10 mouse cellular contexts compared by ENCODE assay signal in the genomic region with DNA sequence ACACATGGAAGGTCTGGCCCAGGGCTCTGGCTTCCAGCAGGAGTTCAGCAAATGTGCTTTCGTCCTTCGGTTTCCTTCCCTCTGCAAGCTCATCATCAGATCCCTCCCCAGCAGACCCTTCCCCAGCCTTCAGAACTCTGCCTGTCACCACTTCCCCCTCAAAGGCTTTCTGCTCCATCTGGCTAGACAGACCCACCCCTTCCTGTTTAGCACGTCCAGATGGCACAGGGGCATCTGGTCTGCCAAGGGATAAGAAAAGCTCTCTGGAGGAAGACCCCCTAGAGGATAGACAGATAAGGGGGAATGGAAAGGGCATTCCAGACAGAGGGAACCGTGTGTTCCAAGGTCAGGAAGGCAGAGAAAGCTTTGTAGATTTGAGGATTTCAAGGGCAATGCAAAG. TPM values are rescaled to one million over a fixed set of nuclear protein-coding genes. Genes with fewer than 3 reads are reported as not detected.
DNase-seq lines count a peak whose midpoint lies in the region; ATAC-seq and TF ChIP-seq lines count a peak whose summit lies in the region.
"Had no signal": no experiment of that assay in that cellular context is flagged by ENCODE, and none has a peak within 500 bp of the region (broad histone marks: within the 10 kb centered on the region; RNA-seq: fewer than 3 reads in every experiment).

No protein-coding gene starts in this region.

- no peak overlapping the region for H3K4me2 ChIP-seq in hindbrain, embryonic 14.5 days (replicated peaks)
- no peak overlapping the region for H3K4me2 ChIP-seq in hindbrain, postnatal 0 days (ENCODE audit: low read depth, low read length)

- TF ChIP-seq CTCF in bone marrow, adult 2 months (IDR thresholded peaks at IDR 0.05; ENCODE audit: control insufficient read depth, insufficient read depth, low read length): no peak
- TF ChIP-seq CTCF in hindbrain, postnatal 0 days (IDR thresholded peaks at IDR 0.05; ENCODE audit: low read depth): 0 out of 2 replicates have a peak, but pooled peaks have one; percentile 8

- ATAC-seq in hindbrain, embryonic 14.5 days (ENCODE audit: low FRiP score): no peak
- ATAC-seq in hindbrain, postnatal 0 days: peak; percentile 47

- no peaks in the 10 kb centered on the region for H3K27me3 ChIP-seq in hindbrain, embryonic 10.5 days (ENCODE audit: insufficient read depth, poor library complexity, severe bottlenecking)
- no peaks in the 10 kb centered on the region for H3K27me3 ChIP-seq in hindbrain, embryonic 14.5 days (ENCODE audit: control insufficient read depth, insufficient read depth, low read length)
- H3K27me3 ChIP-seq in forebrain, embryonic 10.5 days (ENCODE audit: poor library complexity, severe bottlenecking): no peaks in the 10 kb centered on the region
- H3K27me3 ChIP-seq in hindbrain, postnatal 0 days (ENCODE audit: insufficient read depth, low read length): no peaks in the 10 kb centered on the region

- peaks cover 99% of the 10 kb centered on the region for H3K4me1 ChIP-seq in hindbrain, embryonic 10.5 days (replicated peaks)
- peaks cover 56% of the 10 kb centered on the region for H3K4me1 ChIP-seq in hindbrain, embryonic 14.5 days (replicated peaks; ENCODE audit: control insufficient read depth, insufficient read depth, low read length)
- H3K4me1 ChIP-seq in bone marrow, adult 2 months (ENCODE audit: control insufficient read depth, insufficient read depth, low read length): peaks cover 2% of the 10 kb centered on the region; the same call in 1 of the 2 replicates
- peaks cover 96% of the 10 kb centered on the region for H3K4me1 ChIP-seq in forebrain, embryonic 10.5 days
- peaks cover 34% of the 10 kb centered on the region for H3K4me1 ChIP-seq in hindbrain, postnatal 0 days (ENCODE audit: insufficient read depth, low read length)

- DNase-seq in hindbrain, embryonic 10.5 days (ENCODE audit: low spot score): peak; percentile 39
- DNase-seq in hindbrain, embryonic 14.5 days (ENCODE audit: low spot score): no peak
- DNase-seq in forebrain, embryonic 10.5 days (ENCODE audit: extremely low spot score, low spot score): no peak
- DNase-seq in hindbrain, postnatal 0 days (ENCODE audit: low spot score): peak; percentile 69
- DNase-seq in lung, postnatal 25 days (ENCODE audit: low spot score): no peak
- DNase-seq in thymus, postnatal 14 days: no peak
- DNase-seq in frontal cortex, adult 2 months (ENCODE audit: extremely low spot score in 1 of 2, low spot score in 1 of 2): no peak
- DNase-seq: kidney, adult 18-20 months had no signal

- peaks cover 49% of the 10 kb centered on the region for H3K36me3 ChIP-seq in hindbrain, embryonic 10.5 days
- peaks cover 3% of the 10 kb centered on the region; the same call in 1 of the 2 replicates for H3K36me3 ChIP-seq in hindbrain, embryonic 14.5 days (replicated peaks; ENCODE audit: control insufficient read depth, insufficient read depth)
- peaks cover 33% of the 10 kb centered on the region for H3K36me3 ChIP-seq in forebrain, embryonic 10.5 days (replicated peaks)
- no peaks in the 10 kb centered on the region for H3K36me3 ChIP-seq in hindbrain, postnatal 0 days (ENCODE audit: insufficient read depth, low read length)

- no peak overlapping the region for H3K9ac ChIP-seq in hindbrain, embryonic 14.5 days
- no peak overlapping the region for H3K9ac ChIP-seq in hindbrain, postnatal 0 days (replicated peaks; ENCODE audit: low read length)
- H3K9ac ChIP-seq: liver, embryonic 14.5 days had no signal

- H3K9me3 ChIP-seq in hindbrain, embryonic 10.5 days: no peaks in the 10 kb centered on the region
- no peaks in the 10 kb centered on the region for H3K9me3 ChIP-seq in hindbrain, embryonic 14.5 days (ENCODE audit: control insufficient read depth, low read length)
- H3K9me3 ChIP-seq in forebrain, embryonic 10.5 days: no peaks in the 10 kb centered on the region
- no peaks in the 10 kb centered on the region for H3K9me3 ChIP-seq in hindbrain, postnatal 0 days (ENCODE audit: low read length)

- peak overlapping the region; percentile 79 for H3K27ac ChIP-seq in hindbrain, embryonic 10.5 days
- no peak overlapping the region for H3K27ac ChIP-seq in hindbrain, embryonic 14.5 days
- H3K27ac ChIP-seq in bone marrow, adult 2 months (ENCODE audit: control insufficient read depth, insufficient read depth, low read depth, low read length, poor library complexity): 0 out of 2 replicates have a peak overlapping the region, but pooled peaks have one; percentile 22
- peak overlapping the region; percentile 59 for H3K27ac ChIP-seq in forebrain, embryonic 10.5 days
- peak overlapping the region; percentile 71; the same call in 1 of the 2 replicates for H3K27ac ChIP-seq in hindbrain, postnatal 0 days
- H3K27ac ChIP-seq: liver, embryonic 14.5 days had no signal

- no peak for TF ChIP-seq POLR2A in bone marrow, adult 2 months (IDR thresholded peaks at IDR 0.05; ENCODE audit: borderline replicate concordance, control insufficient read depth, low read depth, low read length)

- WGBS in hindbrain, embryonic 10.5 days: 42% methylated on average over 4 of the region's 4 CpGs
- WGBS in hindbrain, embryonic 14.5 days: 17% methylated on average over 4 of the region's 4 CpGs
- 6% methylated on average over 4 of the region's 4 CpGs for WGBS in bone marrow, adult 2 months
- 61% methylated on average over 4 of the region's 4 CpGs for WGBS in forebrain, embryonic 10.5 days
- 37% methylated on average over 4 of the region's 4 CpGs for WGBS in hindbrain, postnatal 0 days

- no peak overlapping the region for H3K4me3 ChIP-seq in hindbrain, embryonic 10.5 days
- no peak overlapping the region for H3K4me3 ChIP-seq in hindbrain, embryonic 14.5 days (replicated peaks; ENCODE audit: low read length)
- no peak overlapping the region for H3K4me3 ChIP-seq in bone marrow, adult 2 months (replicated peaks; ENCODE audit: control insufficient read depth, low read depth, low read length)
- H3K4me3 ChIP-seq in forebrain, embryonic 10.5 days: no peak overlapping the region
- H3K4me3 ChIP-seq in hindbrain, postnatal 0 days (ENCODE audit: low read length): no peak overlapping the region

RNA-seq across cellular contexts. Expression of a gene that starts 53.1 kb away (rescaled TPM):
- polyA plus RNA-seq in hindbrain, embryonic 10.5 days (2016; fragmentation: Nextera tagmentation; extraction: Ambion mirVana): 3.1 and 3.7 TPM in 2 replicates
- 4.9 TPM in 2 replicates for polyA plus RNA-seq in hindbrain, embryonic 14.5 days (2014; fragmentation: Nextera tagmentation; extraction: Ambion mirVana)
- polyA plus RNA-seq in bone marrow, adult 2 months (2011; ENCODE audit: insufficient read depth, insufficient read length, low replicate concordance, missing spikeins): 2.1 and 4.0 TPM in 2 replicates
- 2.1 and 2.4 TPM in 2 replicates for polyA plus RNA-seq in forebrain, embryonic 10.5 days (2016; fragmentation: Nextera tagmentation; extraction: Ambion mirVana)
- 22.7 and 23.3 TPM in 2 replicates for total RNA-seq in hindbrain, postnatal 0 days (2014; rRNA removed)
- 3.0 and 3.1 TPM in 2 replicates for polyA plus RNA-seq in hindbrain, postnatal 0 days (2015; fragmentation: Nextera tagmentation; extraction: Ambion mirVana)
- 23.4 and 24.2 TPM in 2 replicates for polyA plus RNA-seq in frontal cortex, adult 2 months (2012; rRNA removed)

Comparison
In these comparisons a context has a peak if more than half of its experiments do, and no peak if none do; other contexts are left out.
1. DNase-seq: peak in hindbrain, embryonic 10.5 days (single experiment) and hindbrain, postnatal 0 days (single experiment); none in hindbrain, embryonic 14.5 days (single experiment), forebrain, embryonic 10.5 days (single experiment), lung, postnatal 25 days (single experiment), thymus, postnatal 14 days (single experiment) and frontal cortex, adult 2 months (0 of 2).